Mouse (Mus musculus) WW6 (cell line): Measurements from ENCODE around the gene Adgrf3.

Experiments used
- DNase-seq: peaks from one replicate; pipeline ENCODE4 v3.0.0-alpha.2; 2013; ENCODE audit warnings: low read depth, low spot score

Adgrf3 gene

GRCm38 (mm10) chr5:30202221-30202620 is 3.3 kb downstream of the Adgrf3 start:
- DNase-seq, result no peak

- DNase-seq, result no peak
These were observed 4.0 kb downstream of the Adgrf3 start for GRCm38 (mm10) chr5:30201521-30201920.

- no peak for DNase-seq
These were observed 7.3 kb downstream of the Adgrf3 start for GRCm38 (mm10) chr5:30198257-30198656.

GRCm38 (mm10) chr5:30195340-30195739 is 10.2 kb downstream of the Adgrf3 start:
- no peak for DNase-seq

- no peak for DNase-seq
These were observed 13.1 kb downstream of the Adgrf3 start for GRCm38 (mm10) chr5:30192452-30192851.

- DNase-seq, result no peak
These were observed 17.6 kb downstream of the Adgrf3 start for GRCm38 (mm10) chr5:30187687-30188485.

GRCm38 (mm10) chr5:30175811-30176210 is 29.7 kb downstream of the Adgrf3 start:
- no peak for DNase-seq

- DNase-seq, result no peak
These were observed 32.4 kb downstream of the Adgrf3 start for GRCm38 (mm10) chr5:30172931-30173692.

- no peak for DNase-seq
These were observed 33.4 kb downstream of the Adgrf3 start for GRCm38 (mm10) chr5:30172115-30172514.

GRCm38 (mm10) chr5:30170303-30170940 is 35.1 kb downstream of the Adgrf3 start:
- no peak for DNase-seq

- no peak for DNase-seq
These were observed 40.1 kb downstream of the Adgrf3 start for GRCm38 (mm10) chr5:30165234-30165946.

- DNase-seq, result no peak
These were observed 43.2 kb downstream of the Adgrf3 start for GRCm38 (mm10) chr5:30162339-30162738.

GRCm38 (mm10) chr5:30161836-30162235 is 43.7 kb downstream of the Adgrf3 start:
- no peak for DNase-seq

- no peak for DNase-seq
These were observed 45.9 kb downstream of the Adgrf3 start for GRCm38 (mm10) chr5:30159601-30160000.

GRCm38 (mm10) chr5:30155821-30156629 is 49.5 kb downstream of the Adgrf3 start:
- no peak for DNase-seq

- DNase-seq, result no peak
These were observed 50.1 kb downstream of the Adgrf3 start for GRCm38 (mm10) chr5:30155395-30155792.

GRCm38 (mm10) chr5:30154474-30155394 is 50.8 kb downstream of the Adgrf3 start, which contains the start of the genes Hadha and Hadhb:
Hadha (minus strand) TSS chr5:30155162.
Hadhb (plus strand) TSS chr5:30155248.
- DNase-seq, result peak; percentile 69

GRCm38 (mm10) chr5:30154013-30154412 is 51.5 kb downstream of the Adgrf3 start:
- DNase-seq, result no peak

GRCm38 (mm10) chr5:30153222-30153621 is 52.3 kb downstream of the Adgrf3 start:
- DNase-seq, result no peak

- no peak for DNase-seq
These were observed 53.1 kb downstream of the Adgrf3 start for GRCm38 (mm10) chr5:30152413-30152812.
